Mouse (Mus musculus) stomach, postnatal 0 days (tissue): ENCODE data around the gene AI854703.

ENCODE experiments used
- CTCF ChIP-seq: IDR thresholded peaks from 2 replicates; pipeline ENCODE4 v1.5.1; 2016; ENCODE audit warnings: antibody characterized with exemption, low read depth, mild to moderate bottlenecking, moderate library complexity
- EP300 ChIP-seq: optimal IDR thresholded peaks from 2 replicates; pipeline ENCODE3; 2016; ENCODE audit warnings: antibody characterized with exemption

- no peak for TF ChIP-seq CTCF
- no peak for TF ChIP-seq EP300
Observed at GRCm38 (mm10) chr6:48597233-48597625, 29.3 kb upstream of the AI854703 start.
